Mouse (Mus musculus): ENCODE results near the gene Gm12394. TPM values are rescaled to one million over a fixed set of nuclear protein-coding genes. Genes with fewer than 3 reads are reported as not detected.
"Not testable (repeated sequence)": the region's sequence is repeated elsewhere in the genome, so short reads cannot be mapped to it uniquely, and the experiment has no call there.

Gene Gm12394
- polyA plus RNA-seq (2015; fragmentation: Nextera tagmentation; extraction: Ambion mirVana) = 0.35 and 0.43 TPM in 2 replicates

DNA sequence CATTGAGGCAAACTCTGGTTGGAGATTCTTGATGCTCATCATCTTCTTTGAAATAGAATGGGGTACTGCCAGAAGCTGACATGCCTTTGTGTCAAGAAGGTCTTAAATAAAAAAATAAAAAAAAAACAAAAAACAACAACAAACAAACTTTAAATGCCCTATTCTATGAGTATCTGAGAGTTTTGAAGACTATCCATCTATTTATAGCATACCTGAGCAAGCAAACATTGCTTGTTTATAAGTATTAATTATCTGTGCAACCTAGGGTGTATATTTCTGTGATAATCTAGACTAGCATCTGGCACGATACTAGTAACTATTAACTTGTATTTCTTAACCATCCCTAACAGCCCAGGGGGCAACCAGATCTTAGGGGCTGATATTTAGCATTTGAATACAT lies at the start of gene Gm12394:
Gene Gm12394 (minus strand): TSS at position 101 of the 400 bp plus-strand sequence.
- not testable (repeated sequence) for H3K9ac ChIP-seq (replicated peaks); H3K27me3 ChIP-seq; H3K4me2 ChIP-seq (replicated peaks); H3K4me1 ChIP-seq (replicated peaks); H3K36me3 ChIP-seq; H3K9me3 ChIP-seq; H3K27ac ChIP-seq; H3K4me3 ChIP-seq (replicated peaks); ATAC-seq
- 76% methylated on average over 1 of the region's 1 CpGs for WGBS

DNA sequence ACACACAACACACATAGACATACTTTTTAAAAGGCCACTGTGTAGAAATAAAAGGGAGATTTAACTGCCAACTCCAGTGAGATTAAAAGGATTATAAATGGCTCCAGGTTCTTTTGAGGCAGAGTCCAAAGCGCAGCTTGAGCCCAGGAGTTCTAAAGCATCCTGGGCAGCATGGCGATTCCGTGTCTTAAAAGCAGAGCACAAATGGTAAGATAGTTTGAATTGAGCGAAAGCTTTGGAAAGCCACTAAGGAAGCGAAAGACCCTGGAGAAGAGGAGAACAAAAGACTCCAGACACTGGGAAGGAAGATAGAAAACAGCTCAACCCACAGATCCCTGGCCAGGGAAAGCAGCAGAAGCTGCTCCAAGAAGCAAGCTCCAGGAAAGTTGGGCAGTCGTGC lies 48.4 kb upstream of the Gm12394 start:
- 35% methylated on average over 6 of the region's 6 CpGs for WGBS
- peak overlapping the region; percentile 31; the same call in 1 of the 2 replicates for H3K27ac ChIP-seq
- no peak overlapping the region for H3K4me2 ChIP-seq (replicated peaks)

DNA sequence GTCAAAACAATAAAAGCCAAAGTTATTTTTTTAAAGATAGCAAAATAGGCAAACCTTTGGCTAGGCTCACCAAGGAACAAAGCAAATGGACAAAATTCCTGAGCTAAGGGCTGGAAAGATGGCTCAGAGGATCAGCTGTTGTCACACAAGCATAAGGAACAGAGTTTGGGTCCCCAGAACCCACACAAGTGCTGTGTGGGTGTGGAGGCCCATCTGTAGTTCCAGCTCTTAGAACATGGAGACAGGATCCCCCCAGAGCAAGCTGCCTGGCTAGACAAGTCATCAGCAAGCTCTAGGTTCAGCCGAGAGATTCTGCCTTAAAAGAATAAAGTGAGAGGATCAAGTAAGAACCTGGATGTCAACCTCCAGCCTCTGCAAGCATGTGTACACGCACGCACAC lies 48.0 kb upstream of the Gm12394 start:
- ATAC-seq = no peak
- Histone ChIP-seq H3K4me1 (replicated peaks) (peaks cover 8% of the 10 kb centered on the region), H3K9me3 (no peaks in the 10 kb centered on the region), H3K27me3 (no peaks in the 10 kb centered on the region), H3K36me3 (no peaks in the 10 kb centered on the region), H3K4me2 (replicated peaks) (no peak overlapping the region), H3K4me3 (replicated peaks) (no peak overlapping the region), H3K27ac (peak overlapping the region; percentile 31; the same call in 1 of the 2 replicates), H3K9ac (replicated peaks) (no peak overlapping the region)
- 73% methylated on average over 3 of the region's 3 CpGs for WGBS

More for the DNA sequence above, 48.4 kb upstream of the Gm12394 start:
- H3K9ac ChIP-seq (replicated peaks) = no peak overlapping the region
- ATAC-seq = no peak
- H3K36me3 ChIP-seq = no peaks in the 10 kb centered on the region
- no peaks in the 10 kb centered on the region for H3K9me3 ChIP-seq
- H3K4me3 ChIP-seq (replicated peaks) = no peak overlapping the region
- H3K4me1 ChIP-seq (replicated peaks) = peaks cover 8% of the 10 kb centered on the region
- no peaks in the 10 kb centered on the region for H3K27me3 ChIP-seq

DNA sequence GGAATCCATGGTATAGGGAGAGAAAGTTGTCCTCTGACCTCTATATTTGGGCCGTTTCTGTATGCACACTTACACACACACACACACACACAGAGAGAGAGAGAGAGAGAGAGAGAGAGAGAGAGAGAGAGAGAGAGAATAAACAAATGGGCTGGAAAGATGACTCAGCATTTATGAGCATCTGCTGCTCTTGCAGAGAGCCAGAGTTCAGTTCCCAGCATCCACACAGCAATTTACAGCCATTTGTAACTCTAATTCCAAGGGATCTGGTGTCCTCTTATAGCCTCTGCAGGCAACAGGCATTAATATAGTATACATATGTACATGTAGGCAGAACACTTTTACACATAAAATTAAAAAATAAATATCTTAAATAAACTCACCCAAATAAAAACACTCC lies 47.4 kb upstream of the Gm12394 start:
- peaks cover 8% of the 10 kb centered on the region for H3K4me1 ChIP-seq (replicated peaks)
- no peak overlapping the region for H3K27ac ChIP-seq
- H3K4me2 ChIP-seq (replicated peaks) = no peak overlapping the region
- no peaks in the 10 kb centered on the region for H3K9me3 ChIP-seq
- H3K4me3 ChIP-seq (replicated peaks) = no peak overlapping the region
- WGBS = 88% methylated on average over 1 of the region's 1 CpGs
- no peaks in the 10 kb centered on the region for H3K27me3 ChIP-seq
- no peak for ATAC-seq
- H3K36me3 ChIP-seq = no peaks in the 10 kb centered on the region
- H3K9ac ChIP-seq (replicated peaks) = no peak overlapping the region

DNA sequence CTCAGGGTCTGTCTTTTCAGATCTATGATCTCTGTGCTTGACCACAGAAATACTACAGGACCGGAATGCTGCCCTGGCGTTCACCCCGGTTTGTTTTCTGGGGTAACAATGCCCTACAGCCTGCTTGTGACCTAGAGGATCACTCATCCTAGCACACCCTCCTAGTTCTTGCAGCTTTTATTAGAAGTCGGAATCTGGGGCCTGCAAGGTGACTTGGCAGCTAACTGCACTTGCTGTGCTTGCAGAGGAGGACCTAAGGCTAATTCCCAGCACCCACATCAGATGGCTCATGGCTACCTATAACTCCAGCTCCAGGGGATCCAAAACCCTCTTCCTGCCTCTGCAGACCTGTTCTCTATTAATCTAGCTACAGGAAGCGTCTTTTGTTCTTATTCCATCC lies 46.2 kb upstream of the Gm12394 start:
- Histone ChIP-seq H3K4me3 (replicated peaks) (no peak overlapping the region), H3K4me1 (replicated peaks) (peaks cover 8% of the 10 kb centered on the region), H3K27me3 (no peaks in the 10 kb centered on the region), H3K9me3 (no peaks in the 10 kb centered on the region), H3K36me3 (no peaks in the 10 kb centered on the region), H3K4me2 (replicated peaks) (no peak overlapping the region), H3K9ac (replicated peaks) (no peak overlapping the region), H3K27ac (no peak overlapping the region)
- ATAC-seq = no peak
- 93% methylated on average over 5 of the region's 5 CpGs for WGBS

DNA sequence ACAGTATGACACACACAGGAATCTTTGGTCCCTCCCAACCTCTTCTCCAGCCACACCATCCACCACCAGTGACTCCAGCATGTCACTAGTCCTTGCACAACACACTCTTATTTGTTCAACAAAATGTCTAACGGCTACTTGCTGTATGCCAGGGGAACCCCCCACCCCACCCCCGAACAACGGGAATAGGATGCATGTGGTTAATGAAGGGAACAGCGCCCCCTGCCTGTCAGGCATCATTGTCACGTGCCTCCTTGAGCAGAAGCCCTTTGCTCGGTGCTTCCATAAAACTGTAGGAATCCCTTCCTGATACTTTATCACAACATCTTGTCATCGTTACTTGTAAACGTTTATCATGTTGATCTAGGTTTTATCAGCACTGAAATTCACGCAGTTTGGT lies 45.6 kb upstream of the Gm12394 start:
- Histone ChIP-seq H3K27ac (no peak overlapping the region), H3K27me3 (no peaks in the 10 kb centered on the region)
- 65% methylated on average over 9 of the region's 9 CpGs for WGBS

DNA sequence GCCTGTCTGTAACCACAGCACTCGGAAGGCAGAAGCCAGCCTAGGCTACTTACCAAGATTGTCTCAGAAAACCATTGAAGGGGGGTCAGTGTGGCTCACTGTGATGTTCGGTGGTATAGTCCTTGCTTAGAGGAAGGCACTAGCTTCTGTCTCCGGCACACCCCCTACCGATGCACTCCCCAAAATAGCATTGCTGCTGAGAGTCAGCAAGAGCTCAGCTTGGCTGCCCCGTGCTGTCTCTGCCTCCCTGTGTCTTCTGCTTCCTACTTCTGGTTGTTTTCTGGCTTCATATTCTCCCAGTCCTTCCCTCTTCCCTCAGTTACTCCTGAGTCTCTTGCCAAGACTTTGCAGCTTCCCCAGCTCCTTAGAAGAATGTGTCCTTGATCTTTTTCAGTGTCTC lies 44.3 kb upstream of the Gm12394 start:
- peaks cover 8% of the 10 kb centered on the region for H3K4me1 ChIP-seq (replicated peaks)
- no peak overlapping the region for H3K27ac ChIP-seq
- no peak overlapping the region for H3K9ac ChIP-seq (replicated peaks)
- 57% methylated on average over 5 of the region's 5 CpGs for WGBS
- H3K27me3 ChIP-seq = no peaks in the 10 kb centered on the region
- H3K4me2 ChIP-seq (replicated peaks) = no peak overlapping the region
- no peak overlapping the region for H3K4me3 ChIP-seq (replicated peaks)
- H3K36me3 ChIP-seq = no peaks in the 10 kb centered on the region
- no peaks in the 10 kb centered on the region for H3K9me3 ChIP-seq
- ATAC-seq = no peak

More for the DNA sequence above, 45.6 kb upstream of the Gm12394 start:
- Histone ChIP-seq H3K4me3 (replicated peaks) (no peak overlapping the region), H3K36me3 (no peaks in the 10 kb centered on the region), H3K9me3 (no peaks in the 10 kb centered on the region), H3K4me1 (replicated peaks) (peaks cover 8% of the 10 kb centered on the region), H3K4me2 (replicated peaks) (no peak overlapping the region), H3K9ac (replicated peaks) (no peak overlapping the region)
- ATAC-seq = no peak

DNA sequence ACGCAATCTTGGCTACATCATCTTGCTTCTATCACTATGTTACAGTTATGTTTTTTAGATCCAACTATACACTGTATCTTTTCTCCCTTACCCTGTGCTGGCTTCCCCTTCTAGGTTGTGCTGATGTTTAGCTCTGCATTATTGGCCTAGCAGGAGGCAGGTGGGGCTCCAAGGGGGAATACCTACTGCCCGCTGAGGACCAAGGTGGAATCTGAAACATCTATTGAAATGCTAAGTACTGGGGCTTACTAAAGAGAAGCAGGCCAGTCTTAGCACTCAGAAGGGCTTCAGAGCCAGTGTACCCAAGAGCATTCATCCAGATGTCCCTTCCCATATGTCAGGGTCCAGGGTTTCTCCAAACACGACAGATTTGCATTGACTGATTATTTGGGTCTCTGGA lies 42.3 kb upstream of the Gm12394 start:
- Histone ChIP-seq H3K27me3 (no peaks in the 10 kb centered on the region), H3K4me2 (replicated peaks) (no peak overlapping the region), H3K36me3 (no peaks in the 10 kb centered on the region), H3K27ac (no peak overlapping the region), H3K4me3 (replicated peaks) (no peak overlapping the region), H3K9ac (replicated peaks) (no peak overlapping the region), H3K9me3 (no peaks in the 10 kb centered on the region), H3K4me1 (replicated peaks) (peaks cover 3% of the 10 kb centered on the region; the same call in 1 of the 2 replicates)
- 36% methylated on average over 3 of the region's 3 CpGs for WGBS
- ATAC-seq = no peak

DNA sequence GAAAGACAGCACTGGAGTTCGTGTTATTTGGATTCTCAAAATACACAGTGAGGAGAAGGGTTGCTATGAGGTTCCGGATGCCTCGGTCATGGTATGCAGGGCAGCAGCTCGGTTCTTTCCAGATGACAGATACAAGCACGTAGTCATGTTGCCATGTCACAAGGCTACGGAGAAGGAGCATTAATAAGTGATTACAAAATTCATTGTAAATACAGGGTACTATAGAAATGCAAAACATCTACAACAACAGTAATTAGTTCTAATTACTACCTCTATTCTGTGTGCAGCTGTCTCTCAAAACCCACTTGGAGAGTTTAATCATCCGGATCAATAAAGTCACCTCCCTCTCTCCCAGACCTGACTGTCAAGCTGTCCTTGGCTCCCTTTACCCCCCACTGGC lies 38.5 kb upstream of the Gm12394 start:
- no peaks in the 10 kb centered on the region for H3K9me3 ChIP-seq
- ATAC-seq = no peak
- H3K4me1 ChIP-seq (replicated peaks) = peaks cover 3% of the 10 kb centered on the region; the same call in 1 of the 2 replicates
- H3K27ac ChIP-seq = no peak overlapping the region
- no peak overlapping the region for H3K4me2 ChIP-seq (replicated peaks)
- no peak overlapping the region for H3K9ac ChIP-seq (replicated peaks)
- H3K27me3 ChIP-seq = no peaks in the 10 kb centered on the region
- no peaks in the 10 kb centered on the region for H3K36me3 ChIP-seq
- WGBS = 54% methylated on average over 7 of the region's 7 CpGs
- no peak overlapping the region for H3K4me3 ChIP-seq (replicated peaks)

DNA sequence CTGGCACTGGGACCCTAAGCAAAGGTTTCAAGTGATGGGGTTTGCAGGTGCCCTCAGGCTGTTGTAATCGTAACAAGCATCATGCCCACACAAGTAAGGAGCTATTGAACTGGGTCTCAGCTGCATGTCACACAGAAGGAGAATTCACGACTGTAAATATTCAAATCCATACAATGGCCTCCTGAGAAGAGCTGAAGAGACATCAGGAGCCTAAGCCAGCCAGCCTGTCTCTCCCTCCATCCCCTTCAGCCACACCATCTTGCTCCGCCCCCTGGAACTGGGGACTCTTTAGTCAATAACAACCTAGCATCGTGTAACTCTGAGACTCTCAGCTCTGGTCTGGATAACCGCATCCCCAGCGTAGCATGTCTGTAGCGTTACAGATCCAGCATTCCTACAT lies 34.6 kb upstream of the Gm12394 start:
- Histone ChIP-seq H3K36me3 (no peaks in the 10 kb centered on the region), H3K4me1 (replicated peaks) (0 out of 2 replicates have a peak, but pooled peaks cover 3% of the 10 kb centered on the region), H3K9me3 (no peaks in the 10 kb centered on the region), H3K4me3 (replicated peaks) (no peak overlapping the region), H3K4me2 (replicated peaks) (no peak overlapping the region), H3K27me3 (no peaks in the 10 kb centered on the region), H3K27ac (no peak overlapping the region), H3K9ac (replicated peaks) (no peak overlapping the region)
- WGBS = 64% methylated on average over 7 of the region's 7 CpGs
- ATAC-seq = no peak

DNA sequence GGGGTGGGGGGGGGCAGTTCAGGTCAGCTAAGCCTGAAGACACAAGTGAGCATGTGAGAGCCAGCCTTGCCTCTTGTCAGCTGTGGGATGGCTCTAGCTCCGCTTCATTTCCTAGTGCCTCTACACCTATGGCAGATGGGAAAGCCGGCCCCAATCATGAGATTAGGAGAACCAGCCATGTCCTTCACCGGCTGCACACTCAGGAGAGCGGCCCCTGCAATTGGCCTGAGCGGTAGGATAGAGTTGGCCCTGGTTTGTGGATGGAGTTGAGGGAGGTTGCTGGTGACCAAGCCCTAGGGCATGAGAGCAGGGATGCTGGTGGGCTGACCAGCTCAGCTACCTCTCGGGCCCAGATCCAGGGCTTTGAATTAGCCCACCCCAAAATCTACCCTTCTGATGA lies 32.2 kb upstream of the Gm12394 start:
- Histone ChIP-seq H3K9ac (replicated peaks) (no peak overlapping the region), H3K27me3 (no peaks in the 10 kb centered on the region), H3K4me3 (replicated peaks) (no peak overlapping the region), H3K4me1 (replicated peaks) (no peaks in the 10 kb centered on the region), H3K36me3 (no peaks in the 10 kb centered on the region), H3K27ac (no peak overlapping the region), H3K9me3 (no peaks in the 10 kb centered on the region), H3K4me2 (replicated peaks) (no peak overlapping the region)
- 91% methylated on average over 6 of the region's 6 CpGs for WGBS
- no peak for ATAC-seq

DNA sequence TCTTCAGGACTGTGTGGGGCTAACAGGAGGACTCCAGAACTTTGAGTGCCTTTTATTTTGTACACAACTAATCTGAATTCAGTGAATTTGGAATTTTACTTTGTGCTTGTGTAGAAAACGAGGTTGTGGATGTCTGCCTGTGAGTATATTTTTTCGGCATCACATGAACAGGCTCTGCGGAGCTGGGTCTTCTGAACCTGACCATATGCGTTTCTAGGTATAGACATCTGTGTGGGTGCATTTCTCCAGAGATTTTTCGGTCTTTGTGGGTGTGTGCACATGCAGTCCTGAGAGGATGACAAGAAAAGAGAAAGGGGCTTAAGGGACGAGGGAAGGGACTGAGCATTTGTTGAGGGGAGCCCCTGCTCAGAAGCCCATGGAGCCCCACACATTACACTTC lies 30.4 kb upstream of the Gm12394 start:
- no peaks in the 10 kb centered on the region for H3K27me3 ChIP-seq
- H3K4me2 ChIP-seq (replicated peaks) = no peak overlapping the region
- no peak overlapping the region for H3K9ac ChIP-seq (replicated peaks)
- H3K4me1 ChIP-seq (replicated peaks) = no peaks in the 10 kb centered on the region
- H3K27ac ChIP-seq = no peak overlapping the region
- ATAC-seq = no peak
- no peak overlapping the region for H3K4me3 ChIP-seq (replicated peaks)
- no peaks in the 10 kb centered on the region for H3K9me3 ChIP-seq
- no peaks in the 10 kb centered on the region for H3K36me3 ChIP-seq
- WGBS = 87% methylated on average over 6 of the region's 6 CpGs

DNA sequence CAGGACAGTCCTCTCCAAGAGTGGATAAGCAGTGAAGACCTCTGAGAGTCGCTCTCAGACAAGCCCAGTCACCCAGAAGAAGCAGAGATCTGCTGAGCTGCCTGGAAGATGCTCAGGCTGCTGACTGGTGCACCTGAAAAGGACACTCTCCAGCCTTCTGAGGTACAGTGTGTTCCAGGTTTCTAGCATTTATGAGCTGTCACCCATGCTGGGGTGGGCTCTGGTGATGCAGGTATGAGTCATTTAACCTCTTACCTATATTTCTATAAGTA lies 24.0 kb upstream of the Gm12394 start:
- H3K4me3 ChIP-seq (replicated peaks) = no peak overlapping the region
- 52% methylated on average over 1 of the region's 1 CpGs for WGBS
- H3K27me3 ChIP-seq = no peaks in the 10 kb centered on the region
- H3K36me3 ChIP-seq = no peaks in the 10 kb centered on the region
- no peaks in the 10 kb centered on the region for H3K9me3 ChIP-seq
- H3K9ac ChIP-seq (replicated peaks) = no peak overlapping the region
- no peaks in the 10 kb centered on the region for H3K4me1 ChIP-seq (replicated peaks)
- H3K4me2 ChIP-seq (replicated peaks) = no peak overlapping the region
- H3K27ac ChIP-seq = no peak overlapping the region
- ATAC-seq = no peak

All from midbrain, embryonic 13.5 days (tissue).